ENCODE assay signal across 19 mouse cellular contexts in genomic region chr13:44441061-44441460, GRCm38 (mm10).
"Had no signal": no experiment of that assay in that cellular context is flagged by ENCODE, and none has a peak within 500 bp of the region (broad histone marks: within the 10 kb centered on the region; RNA-seq: fewer than 3 reads in every experiment).

No protein-coding gene starts in this region.

- H3K4me2 ChIP-seq: lung, embryonic 14.5 days; midbrain, embryonic 12.5 days; neural tube, embryonic 13.5 days; neural tube, embryonic 15.5 days had no signal

- H3K36me3 ChIP-seq: midbrain, embryonic 10.5 days; midbrain, embryonic 12.5 days; neural tube, embryonic 13.5 days; neural tube, embryonic 15.5 days had no signal

- DNase-seq: lung, adult 18-20 months; lung, embryonic 14.5 days; lung, postnatal 10 days; lung, postnatal 4 days; midbrain, embryonic 14.5 days; retina, postnatal 1 day; right cerebral cortex, adult 18-20 months; right cerebral cortex, postnatal 25 days; right cerebral cortex, postnatal 4 days; spleen, adult 18-20 months; thymus, adult 2 months; thymus, postnatal 25 days; thymus, postnatal 4 days had no signal

- H3K4me1 ChIP-seq: midbrain, embryonic 12.5 days; neural tube, embryonic 13.5 days; neural tube, embryonic 15.5 days had no signal

- H3K9me3 ChIP-seq: midbrain, embryonic 10.5 days; midbrain, embryonic 12.5 days; neural tube, embryonic 13.5 days; neural tube, embryonic 15.5 days had no signal

- H3K4me3 ChIP-seq: midbrain, embryonic 10.5 days; midbrain, embryonic 12.5 days; myocyte; neural tube, embryonic 13.5 days; neural tube, embryonic 15.5 days had no signal

- H3K27me3 ChIP-seq: midbrain, embryonic 12.5 days; neural tube, embryonic 13.5 days; neural tube, embryonic 15.5 days had no signal

- ATAC-seq: midbrain, embryonic 16.5 days had no signal

- H3K27ac ChIP-seq: midbrain, embryonic 10.5 days; midbrain, embryonic 12.5 days; neural tube, embryonic 13.5 days; neural tube, embryonic 15.5 days had no signal

- H3K9ac ChIP-seq: lung, embryonic 14.5 days; midbrain, embryonic 12.5 days; neural tube, embryonic 13.5 days; neural tube, embryonic 15.5 days had no signal
